Mouse (Mus musculus) Patski (cell line): Measurements from ENCODE around the gene Sypl. TPM values are rescaled to one million over a fixed set of nuclear protein-coding genes. Genes with fewer than 3 reads are reported as not detected.

Source experiments
- ATAC-seq: fragments of 100-300 bp; one replicate; pipeline ENCODE4 v1.8.0; 2021
- CTCF ChIA-PET: fragments of 350-600 bp; sonication (Branson Sonifier 250); formaldehyde crosslinking; loops from one replicate; lab custom pipeline; 2022; ENCODE audit warnings: inconsistent platforms; lab: Charles Lee
- POLR2A ChIA-PET: fragments of 350-600 bp; sonication (Branson Sonifier 250); formaldehyde crosslinking; loops from one replicate; lab custom pipeline; 2022; ENCODE audit warnings: antibody characterized with exemption, inconsistent platforms; lab: Charles Lee
- DNase-seq: peaks from one replicate; pipeline ENCODE4 v3.0.0-alpha.2; 2011; ENCODE audit warnings: low read depth, low spot score
- H3K27me3 ChIP-seq: fragments of 371-371 bp; one replicate; pipeline ENCODE4 v1.5.1; 2021
- CTCF ChIP-seq: fragments of 100-300 bp; IDR thresholded peaks from one replicate; pipeline ENCODE4 v1.5.1; 2021
- in situ Hi-C: fragments of 300-500 bp; cut with MboI; formaldehyde crosslinking; loops from 3 replicates; pipeline ENCODE4 v1.11.1; 2018; ENCODE audit warnings: low pct_unique_long_range_greater_than_20kb, mixed read lengths
- polyA plus RNA-seq: library from polyadenylated mRNA; unstranded; gene quantifications from one replicate; pipeline ENCODE4 v1.2.3, GENCODE M21; 2021

The Sypl gene
- polyA plus RNA-seq, 1 experiment from 2014 or later, result 92.5 TPM

- no peaks in the 10 kb centered on the region for H3K27me3 ChIP-seq
- TF ChIP-seq CTCF, result peak; percentile 88
- DNase-seq, result no peak
- POLR2A ChIA-PET, result no interaction called here
- in situ Hi-C loops, result no loop called here
- ATAC-seq, result no peak
- CTCF ChIA-PET, result interaction anchor here (0.7 to 3.6 kb wide), 10 partner anchors 10 to 265 kb away, joined by 3 to 23 read pairs (median 4); no protein-coding TSS in a partner anchor
These were observed 33.4 kb upstream of the Sypl start for GRCm38 (mm10) chr12:32920185-32920788.

GRCm38 (mm10) chr12:32921071-32921470 is 32.6 kb upstream of the Sypl start:
- in situ Hi-C loops, result no loop called here
- DNase-seq (no peak), ATAC-seq (no peak)
- CTCF ChIA-PET, result interaction anchor here (1.2 to 3.6 kb wide), 3 partner anchors 11 to 93 kb away, joined by 3 to 23 read pairs (median 4); no protein-coding TSS in a partner anchor
- no peak for TF ChIP-seq CTCF
- POLR2A ChIA-PET, result interaction anchor here (0.5 kb wide), 1 partner anchor 95 kb away, joined by 4 read pairs; no protein-coding TSS in a partner anchor
- no peaks in the 10 kb centered on the region for H3K27me3 ChIP-seq

DNA sequence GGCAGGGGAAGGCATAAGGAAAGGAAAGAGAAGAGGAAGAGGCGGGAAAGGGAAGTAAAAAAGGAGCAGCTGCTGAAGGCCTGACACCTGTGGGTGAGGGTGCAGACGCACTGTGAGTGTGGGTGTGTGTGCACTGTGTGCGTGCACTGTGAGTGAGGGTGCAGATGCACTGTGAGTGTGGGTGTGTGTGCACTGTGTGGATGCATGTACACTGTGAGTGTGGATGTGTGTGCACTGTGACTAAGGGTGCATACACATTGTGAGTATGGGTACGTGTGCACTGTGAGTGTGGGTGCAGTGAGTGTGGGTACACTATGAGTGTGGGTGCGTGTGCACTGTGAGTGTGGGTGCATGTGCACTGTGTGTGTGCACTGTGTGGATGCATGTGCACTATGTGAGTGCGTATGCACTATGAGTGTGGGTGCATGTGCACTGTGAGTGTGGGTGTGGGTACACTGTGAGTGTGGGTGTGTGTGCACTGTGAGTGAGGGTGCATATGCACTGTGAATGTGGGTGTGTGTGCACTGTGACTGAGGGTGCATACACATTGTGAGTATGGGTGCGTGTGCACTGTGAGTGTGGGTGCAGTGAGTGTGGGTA is 32.1 kb upstream of the Sypl start:
- in situ Hi-C loops, result no loop called here
- H3K27me3 ChIP-seq, result no peaks in the 10 kb centered on the region
- no peak for ATAC-seq
- POLR2A ChIA-PET, result interaction anchor here (0.5 kb wide), 1 partner anchor 95 kb away, joined by 4 read pairs; no protein-coding TSS in a partner anchor
- no peak for DNase-seq
- TF ChIP-seq CTCF, result no peak
- CTCF ChIA-PET, result interaction anchor here (1.2 to 3.6 kb wide), 2 partner anchors 11 to 27 kb away, joined by 3 to 23 read pairs; no protein-coding TSS in a partner anchor

DNA sequence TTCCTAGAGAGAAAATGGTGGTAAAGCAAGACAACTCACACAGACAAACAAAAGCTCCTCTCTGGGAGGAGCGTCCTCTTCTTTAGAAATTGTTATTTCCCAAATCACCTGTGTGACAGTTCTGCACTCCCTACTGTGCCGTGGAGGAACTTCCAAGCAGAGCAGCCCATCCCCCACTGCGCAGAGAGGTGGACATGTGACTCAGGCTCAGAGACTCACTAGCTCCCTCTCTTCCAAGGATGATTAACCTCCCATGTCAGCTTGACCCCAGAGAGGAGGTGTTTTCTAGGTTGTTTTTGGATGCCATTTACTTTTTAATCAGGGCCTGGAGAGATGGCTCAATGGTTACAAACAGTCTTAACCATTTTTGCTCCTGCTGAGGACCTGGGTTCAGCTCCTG is 29.4 kb upstream of the Sypl start:
- DNase-seq, result no peak
- ATAC-seq, result no peak
- CTCF ChIA-PET, result interaction anchor here (1.2 kb wide), 1 partner anchor 14 kb away, joined by 4 read pairs; no protein-coding TSS in a partner anchor
- no peaks in the 10 kb centered on the region for H3K27me3 ChIP-seq
- in situ Hi-C loops, result no loop called here
- POLR2A ChIA-PET, result no interaction called here
- TF ChIP-seq CTCF, result no peak

GRCm38 (mm10) chr12:32926331-32927172 is 27.1 kb upstream of the Sypl start:
- ChIA-PET CTCF (interaction anchor here (0.9 kb wide), 1 partner anchor 35 kb away, joined by 3 read pairs; no protein-coding TSS in a partner anchor), POLR2A (no interaction called here)
- DNase-seq (no peak), ATAC-seq (no peak)
- no peaks in the 10 kb centered on the region for H3K27me3 ChIP-seq
- TF ChIP-seq CTCF, result no peak
- in situ Hi-C loops, result no loop called here

DNA sequence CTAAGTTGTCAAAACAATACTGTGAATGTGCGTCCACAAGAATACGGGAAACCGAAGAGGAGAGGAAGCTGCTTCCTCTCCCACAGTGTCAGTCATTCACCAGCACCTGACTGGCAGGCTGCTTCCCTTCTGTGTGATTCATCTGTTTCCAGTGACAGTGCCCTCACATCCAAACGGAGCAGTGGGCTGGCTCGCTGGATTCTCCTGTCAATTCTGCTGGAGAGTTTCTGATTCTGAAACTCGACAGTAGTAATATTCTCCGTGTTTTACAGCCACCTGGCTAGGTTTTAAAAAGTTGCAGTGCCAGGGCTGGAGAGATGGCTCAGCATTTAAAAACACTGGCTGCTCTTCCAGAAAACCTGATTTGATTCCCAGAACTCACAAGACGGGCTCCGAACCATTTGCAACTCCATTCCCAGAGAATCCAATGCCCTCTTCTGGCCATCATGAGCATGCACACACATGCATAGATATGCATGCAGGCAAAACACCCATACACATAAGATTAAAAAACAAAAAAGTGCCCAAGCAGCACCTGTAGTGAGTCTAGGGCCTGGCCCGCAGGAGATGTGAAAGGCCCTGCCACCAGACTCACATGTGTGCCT is 26.4 kb upstream of the Sypl start:
- in situ Hi-C loops, result no loop called here
- POLR2A ChIA-PET, result no interaction called here
- TF ChIP-seq CTCF, result no peak

DNA sequence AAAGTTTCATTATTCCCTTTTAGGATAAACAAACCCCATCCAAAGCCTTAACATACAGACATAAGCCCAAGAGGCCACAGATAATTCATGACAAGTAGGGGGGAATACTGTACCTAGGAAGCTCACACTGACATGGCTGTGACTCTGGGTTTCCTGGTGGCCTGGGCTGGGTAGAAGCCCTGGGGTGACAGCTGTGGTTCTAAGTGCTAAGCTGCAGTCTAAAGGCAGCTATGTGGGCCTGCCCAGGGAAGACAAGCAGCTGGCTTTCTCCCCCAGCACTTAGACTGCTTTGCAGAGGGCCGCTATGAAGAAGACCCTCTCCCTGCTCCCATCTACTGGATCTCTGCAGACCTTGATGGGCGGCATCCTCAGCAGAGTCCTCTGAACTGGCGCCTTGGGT is 25.5 kb upstream of the Sypl start:
- in situ Hi-C loops, result no loop called here
- TF ChIP-seq CTCF, result no peak
- no peaks in the 10 kb centered on the region for H3K27me3 ChIP-seq
- ChIA-PET CTCF (no interaction called here), POLR2A (no interaction called here)
- ATAC-seq (no peak), DNase-seq (no peak)

More for the DNA sequence above, 26.4 kb upstream of the Sypl start:
- ATAC-seq (no peak), DNase-seq (no peak)
- CTCF ChIA-PET, result no interaction called here
- no peaks in the 10 kb centered on the region for H3K27me3 ChIP-seq

- ChIA-PET POLR2A (no interaction called here), CTCF (no interaction called here)
- in situ Hi-C loops, result no loop called here
- TF ChIP-seq CTCF, result no peak
- ATAC-seq (no peak), DNase-seq (no peak)
- H3K27me3 ChIP-seq, result no peaks in the 10 kb centered on the region
These were observed 23.7 kb upstream of the Sypl start for GRCm38 (mm10) chr12:32929831-32930513.

- ChIA-PET CTCF (no interaction called here), POLR2A (no interaction called here)
- DNase-seq, result no peak
- H3K27me3 ChIP-seq, result no peaks in the 10 kb centered on the region
- in situ Hi-C loops, result no loop called here
- ATAC-seq, result no peak
- no peak for TF ChIP-seq CTCF
These were observed 23.1 kb upstream of the Sypl start for GRCm38 (mm10) chr12:32930566-32930965.
